Mouse (Mus musculus) liver, embryonic 14.5 days (tissue): ENCODE measurements at regions not wholly inside any gene's neighbourhood (a gene's known extent, or its start where the extent isn't known, plus 50 kb on each side); places are given as distances from the start of the nearest gene placed in this dataset.

Source experiments
- CTCF ChIP-seq: IDR thresholded peaks from 2 replicates; pipeline ENCODE4 v1.5.1; 2016; ENCODE audit warnings: antibody characterized with exemption, low read depth, control low read depth
- EP300 ChIP-seq: IDR thresholded peaks from 2 replicates; pipeline ENCODE4 v1.6.1; 2016; ENCODE audit warnings: antibody characterized with exemption, low read depth

GRCm38 (mm10) chr12:25703023-25703400 is 606.1 kb upstream of the Id2 start:
- TF ChIP-seq EP300 (no peak), CTCF (no peak)
